Mouse (Mus musculus) CD4-positive naive resting alpha-beta T cell, adult 76 days (primary cell): ENCODE results near the gene Arl13a. TPM values are rescaled to one million over a fixed set of nuclear protein-coding genes. Genes with fewer than 3 reads are reported as not detected.

Experiments
- total RNA-seq: library from RNA; stranded (reverse); gene quantifications from one replicate; pipeline ENCODE4 v1.2.4, GENCODE M21; 2023

Arl13a gene
- total RNA-seq: not detected

GRCm38 (mm10) chrX:134187201-134187600 lies at the start of gene Arl13a:
TSS of gene Arl13a (plus strand) at chrX:134187501.

GRCm38 (mm10) chrX:134162043-134162720 lies 25.1 kb upstream of the Arl13a start, which contains the start of gene Xkrx:
TSS of gene Xkrx (minus strand) at chrX:134162076.

GRCm38 (mm10) chrX:134221856-134222255 lies 34.6 kb downstream of the Arl13a start, which contains the start of gene Nox1:
TSS of gene Nox1 (minus strand) at chrX:134221956.

Other genes with a start within 250 kb of the Arl13a start
- not detected for gene Sytl4, start 205.7 kb upstream of the Arl13a start, total RNA-seq
- 42.3 TPM for gene Cstf2, start 128.3 kb upstream of the Arl13a start, total RNA-seq
- gene Xkrx, start 25.4 kb upstream of the Arl13a start, total RNA-seq: 10.7 TPM
- 1.8 TPM for gene Nox1, start 34.5 kb downstream of the Arl13a start, total RNA-seq
- gene Trmt2b, start 89.5 kb downstream of the Arl13a start, total RNA-seq: 17.7 TPM
- gene Tmem35a, start 107.7 kb downstream of the Arl13a start, total RNA-seq: 0.97 TPM
- 1.9 TPM for gene Cenpi, start 120.6 kb downstream of the Arl13a start, total RNA-seq
- gene Drp2, start 217.1 kb downstream of the Arl13a start, total RNA-seq: not detected